Mouse (Mus musculus): Measurements from ENCODE around the gene Vps11.
"Not testable (repeated sequence)": the region's sequence is repeated elsewhere in the genome, so short reads cannot be mapped to it uniquely, and the experiment has no call there.

DNA sequence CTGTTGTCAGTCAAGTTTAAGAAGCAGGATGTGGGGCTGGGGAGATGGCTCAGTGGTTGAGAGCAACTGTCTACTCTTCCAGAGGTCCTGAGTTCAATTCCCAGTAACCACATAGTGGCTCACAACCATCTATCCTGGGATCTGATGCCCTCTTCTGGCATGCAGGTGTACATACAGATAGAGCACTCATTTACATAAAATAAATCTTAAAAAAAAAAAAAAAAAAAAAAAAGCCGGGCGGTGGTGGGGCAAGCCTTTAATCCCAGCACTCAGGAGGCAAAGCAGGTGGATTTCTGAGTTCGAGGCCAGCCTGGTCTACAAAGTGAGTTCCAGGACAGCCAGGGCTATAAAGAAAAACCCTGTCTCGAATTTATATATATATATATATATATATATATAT lies 37.8 kb downstream of the Vps11 start:
- not testable (repeated sequence) for TF ChIP-seq CTCF (IDR thresholded peaks at IDR 0.05; ENCODE audit: low read depth, low read length); POLR2A (IDR thresholded peaks at IDR 0.05; ENCODE audit: borderline replicate concordance, low read depth, low read length)
